Mouse (Mus musculus) forebrain, embryonic 15.5 days (tissue): ENCODE results near the gene Lypd8. TPM values are rescaled to one million over a fixed set of nuclear protein-coding genes. Genes with fewer than 3 reads are reported as not detected.

Source experiments
- ATAC-seq: fragments of 200-750 bp; cut with Nextera tagmentation; replicated peaks from 2 replicates; pipeline ENCODE4 v1.8.0; 2017; ENCODE audit warnings: mild to moderate bottlenecking, moderate TSS enrichment, moderate library complexity
- H3K27ac ChIP-seq: fragments of 300-500 bp; sonication (generic); replicated peaks from 2 replicates; pipeline ENCODE4 v1.5.1; 2015; ENCODE audit warnings: mild to moderate bottlenecking, inconsistent platforms
- H3K27me3 ChIP-seq: fragments of 300-500 bp; sonication (generic); 2 replicates; pipeline ENCODE4 v1.6.1; 2015; ENCODE audit warnings: inconsistent platforms
- H3K36me3 ChIP-seq: fragments of 300-500 bp; sonication (generic); 2 replicates; pipeline ENCODE4 v1.6.1; 2015; ENCODE audit warnings: mild to moderate bottlenecking, inconsistent platforms
- H3K4me1 ChIP-seq: fragments of 300-500 bp; sonication (generic); 2 replicates; pipeline ENCODE4 v1.6.1; 2015; ENCODE audit warnings: inconsistent platforms
- H3K4me2 ChIP-seq: fragments of 300-500 bp; sonication (generic); replicated peaks from 2 replicates; pipeline ENCODE4 v1.6.1; 2015; ENCODE audit warnings: mild to moderate bottlenecking, inconsistent platforms
- H3K4me3 ChIP-seq: fragments of 300-500 bp; sonication (generic); 2 replicates; pipeline ENCODE4 v1.5.1; 2015; ENCODE audit warnings: mild to moderate bottlenecking, inconsistent platforms
- H3K9ac ChIP-seq: fragments of 300-500 bp; sonication (generic); replicated peaks from 2 replicates; pipeline ENCODE4 v1.6.1; 2015; ENCODE audit warnings: mild to moderate bottlenecking, inconsistent platforms
- H3K9me3 ChIP-seq: fragments of 300-500 bp; sonication (generic); 2 replicates; pipeline ENCODE4 v1.6.1; 2016; ENCODE audit warnings: inconsistent platforms
- WGBS: fragments of 180-500 bp; shearing (Covaris S2); methylation state at CpG from one replicate; pipeline ENCODE4 v1.1.7; 2015; ENCODE audit warnings: mixed read lengths; 5-methylcytosine and 5-hydroxymethylcytosine counted together
- polyA plus RNA-seq: library from polyadenylated mRNA; unstranded; fragments of >200 nt; fragmentation: Nextera tagmentation; extraction: Ambion mirVana; gene quantifications from 2 replicates; pipeline ENCODE4 v1.2.1, GENCODE M21; 2015

Lypd8 gene
- polyA plus RNA-seq: 0.15 TPM in 1 of 2 replicates, not detected in the other

- 91% methylated on average over 3 of the region's 3 CpGs for WGBS
- H3K9ac ChIP-seq: no peak within 1 kb of the TSS
- no peaks in the 10 kb centered on the region for H3K9me3 ChIP-seq
- no peak within 1 kb of the TSS for H3K27ac ChIP-seq
- no peak for ATAC-seq
- no peaks in the 10 kb centered on the region for H3K27me3 ChIP-seq
- no peaks in the 10 kb centered on the region for H3K36me3 ChIP-seq
- no peak within 1 kb of the TSS for H3K4me2 ChIP-seq
- no peak within 1 kb of the TSS for H3K4me3 ChIP-seq
- H3K4me1 ChIP-seq: no peaks in the 10 kb centered on the region
Measured at GRCm38 (mm10) chr11:58378763-58379278, at the start of gene Lypd8. Gene Lypd8, plus strand, starts transcription at chr11:58379043.

DNA sequence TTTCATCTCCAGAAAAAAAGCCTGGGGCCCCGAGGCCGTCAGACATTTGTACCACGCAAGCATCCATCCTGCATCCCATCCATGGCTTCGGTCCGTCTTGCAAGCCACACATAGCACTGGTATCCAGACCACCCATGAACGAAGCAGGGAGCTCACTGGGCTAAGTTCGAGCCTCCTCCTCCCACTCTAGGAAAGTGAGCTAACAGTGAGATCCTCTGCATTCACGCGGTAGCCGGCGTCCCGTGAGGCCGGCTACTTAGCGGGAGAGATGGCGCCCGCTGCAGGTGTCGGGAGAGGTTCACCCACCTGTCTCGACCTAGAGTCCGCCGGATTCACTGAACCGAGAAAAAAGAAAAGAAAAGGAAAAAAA lies 49.0 kb upstream of the Lypd8 start:
- no peaks in the 10 kb centered on the region for H3K27me3 ChIP-seq
- H3K36me3 ChIP-seq: peaks cover 14% of the 10 kb centered on the region
- ATAC-seq: peak; percentile 46
- peak overlapping the region; percentile 78 for H3K27ac ChIP-seq
- H3K4me3 ChIP-seq: peak overlapping the region; percentile 60
- WGBS: under 1% methylated on average over 21 of the region's 21 CpGs
- no peaks in the 10 kb centered on the region for H3K9me3 ChIP-seq
- peaks cover 40% of the 10 kb centered on the region for H3K4me1 ChIP-seq
- peak overlapping the region; percentile 69 for H3K9ac ChIP-seq
- peak overlapping the region; percentile 93 for H3K4me2 ChIP-seq

- H3K4me1 ChIP-seq: peaks cover 40% of the 10 kb centered on the region
- under 1% methylated on average over 52 of the region's 52 CpGs for WGBS
Measured at GRCm38 (mm10) chr11:58330276-58331148, 48.3 kb upstream of the Lypd8 start, which contains the start of the genes Zfp672 and Sh3bp5l. Gene Zfp672, minus strand, starts transcription at chr11:58330339. Gene Sh3bp5l, plus strand, starts transcription at chr11:58330724.

GRCm38 (mm10) chr11:58331149-58331495 lies 47.7 kb upstream of the Lypd8 start:
- no peak for ATAC-seq
- H3K4me2 ChIP-seq: peak overlapping the region; percentile 93
- peak overlapping the region; percentile 60 for H3K4me3 ChIP-seq
- 20% methylated on average over 10 of the region's 10 CpGs for WGBS
- no peaks in the 10 kb centered on the region for H3K9me3 ChIP-seq
- H3K4me1 ChIP-seq: peaks cover 40% of the 10 kb centered on the region
- no peak overlapping the region for H3K27ac ChIP-seq
- no peaks in the 10 kb centered on the region for H3K27me3 ChIP-seq
- peak overlapping the region; percentile 69 for H3K9ac ChIP-seq
- H3K36me3 ChIP-seq: peaks cover 18% of the 10 kb centered on the region

More at GRCm38 (mm10) chr11:58330276-58331148, 48.3 kb upstream of the Lypd8 start, which contains the start of the genes Zfp672 and Sh3bp5l:
- ATAC-seq: peak; percentile 96
- Histone ChIP-seq H3K36me3 (peaks cover 14% of the 10 kb centered on the region), H3K9me3 (no peaks in the 10 kb centered on the region), H3K9ac (peak within 1 kb of the TSS; percentile 69), H3K4me3 (peak within 1 kb of the TSS; percentile 60), H3K27me3 (no peaks in the 10 kb centered on the region), H3K27ac (peak within 1 kb of the TSS; percentile 78), H3K4me2 (peak within 1 kb of the TSS; percentile 93)

DNA sequence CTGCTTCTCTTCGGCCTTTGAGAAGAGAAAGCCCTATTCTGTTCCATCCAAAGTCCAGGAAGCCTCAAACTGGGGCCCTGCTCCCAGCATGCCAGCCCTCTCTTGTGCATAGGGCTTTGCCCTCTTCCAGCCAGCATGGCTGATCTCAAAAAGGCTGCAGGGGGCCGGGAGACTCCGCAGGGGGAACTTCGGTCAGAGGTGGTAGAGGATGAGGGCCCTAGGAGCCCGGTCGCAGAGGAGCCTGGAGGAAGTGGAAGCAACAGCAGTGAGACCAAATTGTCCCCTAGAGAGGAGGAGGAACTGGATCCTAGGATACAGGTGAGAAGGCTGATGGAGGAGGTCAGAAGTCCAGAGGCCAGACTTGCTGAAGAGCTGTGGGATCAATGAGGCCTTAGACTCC lies 47.3 kb upstream of the Lypd8 start:
- Histone ChIP-seq H3K4me3 (peak overlapping the region; percentile 60), H3K4me1 (peaks cover 40% of the 10 kb centered on the region), H3K4me2 (peak overlapping the region; percentile 93), H3K27ac (no peak overlapping the region), H3K27me3 (no peaks in the 10 kb centered on the region), H3K9ac (peak overlapping the region; percentile 69; the same call in 1 of the 2 replicates), H3K36me3 (peaks cover 22% of the 10 kb centered on the region), H3K9me3 (no peaks in the 10 kb centered on the region)
- WGBS: 89% methylated on average over 6 of the region's 6 CpGs
- ATAC-seq: no peak

DNA sequence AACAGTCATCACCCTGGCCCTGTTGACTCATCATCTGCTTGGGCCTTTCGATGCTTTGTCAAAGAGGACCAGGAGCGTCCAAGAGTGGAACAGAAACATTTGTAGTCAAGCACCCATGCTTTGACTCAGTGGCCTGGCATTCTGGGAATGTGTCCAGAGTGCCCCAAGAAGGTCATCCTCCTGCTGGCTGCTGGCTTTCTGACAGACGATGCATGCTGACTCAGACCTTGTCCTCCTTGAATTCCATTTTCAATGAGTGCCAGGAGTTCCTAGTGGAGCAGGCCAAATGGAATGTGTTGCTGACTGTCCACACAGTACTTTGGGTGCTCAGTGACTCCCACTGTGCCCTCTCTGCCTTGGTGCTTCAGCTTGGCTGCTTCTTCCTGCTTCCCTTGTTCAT lies 44.1 kb upstream of the Lypd8 start:
- no peak overlapping the region for H3K4me2 ChIP-seq

DNA sequence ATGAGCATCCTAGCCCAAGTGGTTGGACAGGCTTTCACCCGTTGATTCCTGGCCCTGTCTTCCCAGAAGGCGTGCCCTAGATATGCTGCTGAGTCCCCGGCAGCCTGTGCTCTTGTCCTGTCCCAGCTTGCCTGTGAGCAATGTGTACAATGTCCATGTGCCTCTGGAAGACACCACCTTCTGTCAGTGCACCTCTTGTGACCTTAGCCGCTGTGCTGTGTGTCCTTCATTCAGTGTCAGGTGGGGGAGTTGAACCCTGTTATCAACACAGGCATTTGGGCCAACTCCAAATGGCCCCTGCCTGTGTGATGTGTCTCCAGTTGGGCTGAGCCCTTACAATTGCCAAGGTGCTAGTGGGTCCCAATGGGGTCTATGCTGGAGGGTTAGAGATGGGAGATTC lies 32.1 kb upstream of the Lypd8 start:
- H3K9me3 ChIP-seq: no peaks in the 10 kb centered on the region
- H3K4me1 ChIP-seq: no peaks in the 10 kb centered on the region
- 92% methylated on average over 4 of the region's 4 CpGs for WGBS
- no peak overlapping the region for H3K9ac ChIP-seq
- no peak for ATAC-seq
- H3K36me3 ChIP-seq: peaks cover 42% of the 10 kb centered on the region
- H3K27ac ChIP-seq: no peak overlapping the region
- no peak overlapping the region for H3K4me3 ChIP-seq
- no peak overlapping the region for H3K4me2 ChIP-seq
- H3K27me3 ChIP-seq: no peaks in the 10 kb centered on the region

More for the DNA sequence above, 44.1 kb upstream of the Lypd8 start:
- Histone ChIP-seq H3K27me3 (no peaks in the 10 kb centered on the region), H3K4me1 (peaks cover 30% of the 10 kb centered on the region), H3K27ac (no peak overlapping the region), H3K36me3 (peaks cover 38% of the 10 kb centered on the region), H3K9ac (no peak overlapping the region), H3K9me3 (no peaks in the 10 kb centered on the region), H3K4me3 (no peak overlapping the region)
- WGBS: 81% methylated on average over 3 of the region's 3 CpGs
- ATAC-seq: no peak

- no peaks in the 10 kb centered on the region for H3K9me3 ChIP-seq
- no peak overlapping the region for H3K4me2 ChIP-seq
- no peak overlapping the region for H3K4me3 ChIP-seq
- no peak overlapping the region for H3K27ac ChIP-seq
- no peaks in the 10 kb centered on the region for H3K27me3 ChIP-seq
- H3K9ac ChIP-seq: no peak overlapping the region
- 80% methylated on average over 4 of the region's 4 CpGs for WGBS
- no peaks in the 10 kb centered on the region for H3K4me1 ChIP-seq
- H3K36me3 ChIP-seq: peaks cover 18% of the 10 kb centered on the region
- no peak for ATAC-seq
Measured at GRCm38 (mm10) chr11:58350628-58351027, 28.2 kb upstream of the Lypd8 start.

DNA sequence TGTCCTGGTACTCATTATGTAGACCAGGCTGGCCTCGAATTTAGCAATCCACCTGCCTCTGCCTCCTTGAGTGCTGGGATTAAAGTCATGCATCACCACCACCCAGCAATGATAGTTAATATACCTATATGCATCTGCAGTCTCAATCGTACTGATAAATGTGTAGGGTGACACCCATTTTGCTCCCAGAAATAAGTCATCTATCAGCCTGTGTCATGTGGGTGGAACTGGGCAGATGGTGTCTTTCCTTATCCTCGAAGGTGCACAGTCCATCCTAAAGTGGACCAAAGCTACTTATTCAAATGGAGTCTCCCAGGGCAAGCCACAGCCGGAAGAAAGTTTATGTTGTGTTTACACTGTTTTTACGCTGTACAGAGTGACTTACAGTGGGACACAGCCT lies 27.7 kb upstream of the Lypd8 start:
- H3K9ac ChIP-seq: no peak overlapping the region
- peaks cover 12% of the 10 kb centered on the region for H3K36me3 ChIP-seq
- no peak overlapping the region for H3K4me3 ChIP-seq
- H3K27me3 ChIP-seq: no peaks in the 10 kb centered on the region
- no peak overlapping the region for H3K27ac ChIP-seq
- no peaks in the 10 kb centered on the region for H3K4me1 ChIP-seq
- ATAC-seq: no peak
- WGBS: 94% methylated on average over 5 of the region's 5 CpGs
- no peak overlapping the region for H3K4me2 ChIP-seq
- no peaks in the 10 kb centered on the region for H3K9me3 ChIP-seq

DNA sequence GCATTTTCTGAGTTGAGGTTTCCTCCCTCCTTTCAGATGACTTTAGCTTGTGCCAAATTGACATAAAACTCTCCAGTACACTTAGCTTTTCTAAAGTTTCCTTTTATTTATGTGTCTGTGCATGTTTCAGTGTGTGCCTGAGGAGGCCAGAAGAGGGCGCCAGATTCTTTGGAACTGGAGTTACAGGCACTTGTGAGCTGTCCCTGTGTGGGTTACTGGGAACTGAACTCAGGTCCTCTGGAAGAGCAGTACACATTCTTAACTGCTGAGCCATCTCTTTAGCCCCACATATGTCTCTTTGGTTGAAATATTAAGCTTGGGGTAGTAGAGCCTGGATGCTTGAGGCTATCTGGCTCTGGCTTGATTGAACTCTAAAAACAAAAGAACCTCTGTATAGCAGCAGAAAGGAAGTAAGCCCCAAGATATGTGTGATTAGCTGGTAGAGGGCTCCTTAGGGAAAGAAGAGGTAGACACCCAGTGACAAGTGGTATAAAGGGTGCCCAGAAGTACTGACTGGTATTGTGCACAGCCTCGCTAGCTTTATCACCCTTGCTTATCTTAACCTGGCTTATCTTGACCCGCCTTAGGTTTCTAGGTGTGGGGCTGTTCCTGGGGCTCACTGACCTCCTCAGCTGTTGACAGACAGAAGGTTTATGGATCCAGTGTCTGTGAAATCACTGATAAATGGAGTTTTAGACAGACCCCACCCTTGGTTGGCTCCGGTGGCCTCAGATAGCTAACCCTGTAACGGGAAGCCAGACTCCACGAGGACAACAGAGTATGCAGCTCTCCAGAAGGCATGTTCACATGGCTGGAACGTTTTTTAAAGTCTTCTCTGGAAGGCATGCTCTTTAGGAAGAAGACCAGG lies 25.9 kb upstream of the Lypd8 start:
- Histone ChIP-seq H3K9me3 (no peaks in the 10 kb centered on the region), H3K27ac (no peak overlapping the region), H3K27me3 (no peaks in the 10 kb centered on the region), H3K9ac (no peak overlapping the region), H3K4me3 (no peak overlapping the region), H3K4me2 (no peak overlapping the region), H3K4me1 (no peaks in the 10 kb centered on the region), H3K36me3 (no peaks in the 10 kb centered on the region)
- WGBS: 74% methylated on average over 7 of the region's 7 CpGs
- ATAC-seq: no peak

DNA sequence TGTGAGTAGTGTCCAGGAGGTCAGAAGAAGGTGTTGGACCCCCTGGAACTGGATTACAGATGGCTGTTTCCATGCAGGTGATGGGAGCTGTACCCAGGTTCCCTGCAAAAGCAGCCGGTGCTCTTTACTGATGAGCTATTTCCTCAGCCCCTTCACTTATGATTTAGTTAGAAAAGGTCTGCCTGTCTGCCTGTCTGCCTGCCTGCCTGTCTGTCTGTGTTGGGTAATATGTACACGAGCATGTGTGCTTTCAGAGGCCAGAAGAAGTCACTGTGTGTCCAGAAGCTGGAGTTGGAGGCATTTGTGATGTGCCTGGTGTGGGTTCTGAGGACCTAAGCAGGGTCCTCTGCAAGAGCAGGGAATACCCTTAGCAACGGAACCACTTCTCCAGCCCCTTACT lies 25.1 kb upstream of the Lypd8 start:
- no peak overlapping the region for H3K4me3 ChIP-seq
- no peaks in the 10 kb centered on the region for H3K36me3 ChIP-seq
- no peaks in the 10 kb centered on the region for H3K9me3 ChIP-seq
- no peaks in the 10 kb centered on the region for H3K4me1 ChIP-seq
- ATAC-seq: no peak
- no peak overlapping the region for H3K9ac ChIP-seq
- H3K27ac ChIP-seq: no peak overlapping the region
- H3K27me3 ChIP-seq: no peaks in the 10 kb centered on the region
- WGBS: 79% methylated on average over 3 of the region's 3 CpGs
- no peak overlapping the region for H3K4me2 ChIP-seq

DNA sequence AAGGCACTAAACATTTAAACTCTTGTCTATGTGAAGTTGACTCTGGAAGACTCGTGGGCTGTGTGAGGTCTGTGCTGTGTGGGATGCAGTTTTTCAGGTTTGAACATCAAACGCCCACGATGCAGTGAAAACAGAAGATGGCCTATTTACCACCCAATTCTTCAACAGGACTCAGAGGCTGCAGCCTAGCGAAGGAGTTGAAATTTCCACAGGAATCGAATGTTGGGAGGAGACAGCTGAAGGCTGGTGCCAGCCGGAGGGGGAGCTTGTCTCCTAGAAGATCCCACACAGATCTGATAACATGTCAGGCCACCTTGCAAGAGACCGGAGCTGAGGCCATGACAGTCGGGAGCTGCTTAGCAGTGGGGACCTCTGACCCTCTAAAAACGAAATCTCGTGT lies 24.4 kb upstream of the Lypd8 start:
- ATAC-seq: no peak
- H3K4me1 ChIP-seq: no peaks in the 10 kb centered on the region
- WGBS: 85% methylated on average over 10 of the region's 10 CpGs
- H3K36me3 ChIP-seq: no peaks in the 10 kb centered on the region
- no peak overlapping the region for H3K9ac ChIP-seq
- no peak overlapping the region for H3K4me3 ChIP-seq
- H3K4me2 ChIP-seq: no peak overlapping the region
- no peaks in the 10 kb centered on the region for H3K9me3 ChIP-seq
- no peaks in the 10 kb centered on the region for H3K27me3 ChIP-seq
- no peak overlapping the region for H3K27ac ChIP-seq
